Comparison of ENCODE assay signal across 26 mouse cellular contexts in genomic region chr8:121885433-121885832, GRCm38 (mm10). TPM values are rescaled to one million over a fixed set of nuclear protein-coding genes. Genes with fewer than 3 reads are reported as not detected.
DNase-seq lines count a peak whose midpoint lies in the region; ATAC-seq and TF ChIP-seq lines count a peak whose summit lies in the region.
"Had no signal": no experiment of that assay in that cellular context is flagged by ENCODE, and none has a peak within 500 bp of the region (broad histone marks: within the 10 kb centered on the region; RNA-seq: fewer than 3 reads in every experiment).

No protein-coding gene starts in this region.

- H3K4me2 ChIP-seq in midbrain, postnatal 0 days (ENCODE audit: low read depth, low read length, poor library complexity, severe bottlenecking) = no peak overlapping the region
- H3K4me2 ChIP-seq: embryonic facial prominence, embryonic 12.5 days; forebrain, embryonic 15.5 days; heart, embryonic 11.5 days; heart, embryonic 15.5 days; hindbrain, embryonic 15.5 days had no signal

- no peaks in the 10 kb centered on the region for H3K27me3 ChIP-seq in midbrain, postnatal 0 days (ENCODE audit: insufficient read depth, low read length)
- no peaks in the 10 kb centered on the region for H3K27me3 ChIP-seq in midbrain, embryonic 10.5 days (ENCODE audit: low read depth, poor library complexity, severe bottlenecking)
- no peaks in the 10 kb centered on the region for H3K27me3 ChIP-seq in embryonic facial prominence, embryonic 10.5 days (replicated peaks; ENCODE audit: low read depth, poor library complexity, severe bottlenecking)
- H3K27me3 ChIP-seq: embryonic facial prominence, embryonic 12.5 days; forebrain, embryonic 15.5 days; heart, embryonic 15.5 days; hindbrain, embryonic 15.5 days had no signal

- H3K4me3 ChIP-seq in midbrain, postnatal 0 days (ENCODE audit: low read depth, low read length) = no peak overlapping the region
- no peak overlapping the region for H3K4me3 ChIP-seq in midbrain, embryonic 10.5 days
- no peak overlapping the region for H3K4me3 ChIP-seq in embryonic facial prominence, embryonic 10.5 days
- H3K4me3 ChIP-seq: embryonic facial prominence, embryonic 12.5 days; forebrain, embryonic 15.5 days; heart, adult 2 months; heart, embryonic 15.5 days; hindbrain, embryonic 15.5 days had no signal

- no peaks in the 10 kb centered on the region for H3K9me3 ChIP-seq in midbrain, postnatal 0 days (ENCODE audit: low read length)
- no peaks in the 10 kb centered on the region for H3K9me3 ChIP-seq in midbrain, embryonic 10.5 days (replicated peaks)
- H3K9me3 ChIP-seq in embryonic facial prominence, embryonic 10.5 days = no peaks in the 10 kb centered on the region
- H3K9me3 ChIP-seq: embryonic facial prominence, embryonic 12.5 days; forebrain, embryonic 15.5 days; G1E; heart, embryonic 15.5 days; hindbrain, embryonic 15.5 days had no signal

- DNase-seq in cerebellum, postnatal 14 days = peak; percentile 47 to 58
- DNase-seq in layer of hippocampus, adult 11-12 months (ENCODE audit: low spot score) = peak; percentile 51
- no peak for DNase-seq in layer of hippocampus, postnatal 25 days (ENCODE audit: extremely low spot score in 1 of 2, low spot score in 1 of 2)
- DNase-seq in midbrain, postnatal 0 days (ENCODE audit: low spot score) = peak; percentile 57
- no peak for DNase-seq in midbrain, embryonic 10.5 days (ENCODE audit: low spot score)
- DNase-seq in embryonic facial prominence, embryonic 10.5 days (ENCODE audit: low spot score) = no peak
- DNase-seq: adrenal gland, adult 8-10 months; adrenal gland, postnatal 36 days; cerebellum, adult 8-10 months; embryo, embryonic 11 days; gastrocnemius, postnatal 10 days; heart, adult 2 months; heart, postnatal 14 days; kidney, adult 11 months had no signal

- H3K36me3 ChIP-seq in midbrain, postnatal 0 days (ENCODE audit: insufficient read depth, low read length) = peaks cover 66% of the 10 kb centered on the region
- H3K36me3 ChIP-seq in midbrain, embryonic 10.5 days = peaks cover 80% of the 10 kb centered on the region
- peaks cover 84% of the 10 kb centered on the region for H3K36me3 ChIP-seq in embryonic facial prominence, embryonic 10.5 days (replicated peaks)

- no peak overlapping the region for H3K9ac ChIP-seq in midbrain, postnatal 0 days (replicated peaks; ENCODE audit: low read length, poor library complexity, severe bottlenecking)
- H3K9ac ChIP-seq: embryonic facial prominence, embryonic 12.5 days; forebrain, embryonic 15.5 days; heart, embryonic 15.5 days; hindbrain, embryonic 15.5 days had no signal

- H3K27ac ChIP-seq in midbrain, postnatal 0 days (ENCODE audit: low read depth, low read length) = no peak overlapping the region
- no peak overlapping the region for H3K27ac ChIP-seq in midbrain, embryonic 10.5 days (replicated peaks)
- H3K27ac ChIP-seq in embryonic facial prominence, embryonic 10.5 days (replicated peaks) = no peak overlapping the region
- H3K27ac ChIP-seq: embryonic facial prominence, embryonic 12.5 days; forebrain, embryonic 15.5 days; heart, adult 2 months; heart, embryonic 15.5 days; hindbrain, embryonic 15.5 days had no signal

- no peaks in the 10 kb centered on the region for H3K4me1 ChIP-seq in midbrain, postnatal 0 days (ENCODE audit: insufficient read depth, low read length)
- no peaks in the 10 kb centered on the region for H3K4me1 ChIP-seq in midbrain, embryonic 10.5 days
- H3K4me1 ChIP-seq in embryonic facial prominence, embryonic 10.5 days = no peaks in the 10 kb centered on the region
- H3K4me1 ChIP-seq: embryonic facial prominence, embryonic 12.5 days; hindbrain, embryonic 15.5 days had no signal

- no peak for ATAC-seq in cerebellum, adult (ENCODE audit: insufficient number of reproducible peaks, low FRiP score, low TSS enrichment)
- ATAC-seq in midbrain, postnatal 0 days (ENCODE audit: low FRiP score) = no peak
- ATAC-seq: forebrain, embryonic 15.5 days had no signal

- 84% methylated on average over 6 of the region's 6 CpGs for WGBS in midbrain, postnatal 0 days
- WGBS in midbrain, embryonic 10.5 days = 83% methylated on average over 6 of the region's 6 CpGs
- WGBS in embryonic facial prominence, embryonic 10.5 days = 87% methylated on average over 6 of the region's 6 CpGs

- no peak for TF ChIP-seq CTCF in midbrain, postnatal 0 days (IDR thresholded peaks at IDR 0.05)

RNA-seq across cellular contexts. Expression of gene Slc7a5, which starts 22.1 kb away (rescaled TPM):
- total RNA-seq in layer of hippocampus, postnatal 25 days (2021) = 10 to 100 TPM; 66.6 to 75.5 TPM
- 111 and 115 TPM in 2 replicates for total RNA-seq in midbrain, postnatal 0 days (2014; rRNA removed)
- polyA plus RNA-seq in midbrain, postnatal 0 days (2015; fragmentation: Nextera tagmentation; extraction: Ambion mirVana) = 64.5 and 65.2 TPM in 2 replicates
- polyA plus RNA-seq in midbrain, embryonic 10.5 days (2016; fragmentation: Nextera tagmentation; extraction: Ambion mirVana) = 29.3 and 32.7 TPM in 2 replicates
- polyA plus RNA-seq in embryonic facial prominence, embryonic 10.5 days (2016; fragmentation: Nextera tagmentation; extraction: Ambion mirVana) = 18.7 and 21.0 TPM in 2 replicates

RNA-seq across cellular contexts. Expression of gene Klhdc4, which starts 56.1 kb away (rescaled TPM):
- 10 to 100 TPM; 24.2 to 31.2 TPM for total RNA-seq in layer of hippocampus, postnatal 25 days (2021)
- 30.7 and 44.8 TPM in 2 replicates for total RNA-seq in midbrain, postnatal 0 days (2014; rRNA removed)
- 38.3 and 41.0 TPM in 2 replicates for polyA plus RNA-seq in midbrain, postnatal 0 days (2015; fragmentation: Nextera tagmentation; extraction: Ambion mirVana)
- 62.1 and 64.1 TPM in 2 replicates for polyA plus RNA-seq in midbrain, embryonic 10.5 days (2016; fragmentation: Nextera tagmentation; extraction: Ambion mirVana)
- polyA plus RNA-seq in embryonic facial prominence, embryonic 10.5 days (2016; fragmentation: Nextera tagmentation; extraction: Ambion mirVana) = 67.3 and 71.2 TPM in 2 replicates

RNA-seq across cellular contexts. Expression of gene Car5a, which starts 59.3 kb away (rescaled TPM):
- total RNA-seq in layer of hippocampus, postnatal 25 days (2021) = not detected
- 0.19 TPM in 1 of 2 replicates, not detected in the other for total RNA-seq in midbrain, postnatal 0 days (2014; rRNA removed)
- 0.17 and 0.22 TPM in 2 replicates for polyA plus RNA-seq in midbrain, postnatal 0 days (2015; fragmentation: Nextera tagmentation; extraction: Ambion mirVana)
- polyA plus RNA-seq in midbrain, embryonic 10.5 days (2016; fragmentation: Nextera tagmentation; extraction: Ambion mirVana) = 0.27 and 0.30 TPM in 2 replicates
- not detected in 2 replicates for polyA plus RNA-seq in embryonic facial prominence, embryonic 10.5 days (2016; fragmentation: Nextera tagmentation; extraction: Ambion mirVana)
- total RNA-seq: adrenal gland, adult 8-10 months; adrenal gland, postnatal 36 days; common myeloid progenitor, adult 5-6 weeks; gastrocnemius, postnatal 10 days; heart, adult 2 months; heart, postnatal 14 days; hematopoietic stem cell, adult 5-6 weeks had no signal
- polyA plus RNA-seq: embryonic facial prominence, embryonic 12.5 days; forebrain, embryonic 11.5 days; gonadal fat pad, adult 2 months; heart, adult 2 months; heart, embryonic 11.5 days; heart, embryonic 15.5 days; intestine, embryonic 14.5 days had no signal

Comparison
In these comparisons a context has a peak if more than half of its experiments do, and no peak if none do; other contexts are left out.
1. DNase-seq: peak in cerebellum, postnatal 14 days (2 of 2), layer of hippocampus, adult 11-12 months (single experiment) and midbrain, postnatal 0 days (single experiment); none in layer of hippocampus, postnatal 25 days (0 of 2), midbrain, embryonic 10.5 days (single experiment) and embryonic facial prominence, embryonic 10.5 days (single experiment).